Mouse (Mus musculus): ENCODE measurements at regions not wholly inside any gene's neighbourhood (a gene's known extent, or its start where the extent isn't known, plus 50 kb on each side); places are given as distances from the start of the nearest gene placed in this dataset.
A peak's percentile ranks its signal among the peaks of the same experiment; 100 is the strongest.

- DNase-seq (ENCODE audit: extremely low read depth), result no peak
- dilution Hi-C loops (cut with MboI; ENCODE audit: extremely low pct_ligation_motif_present, extremely low pct_unique_long_range_greater_than_20kb, low sequenced_read_pairs), result no loop called here
- no peaks in the 10 kb centered on the region for H3K27me3 ChIP-seq (replicated peaks)
- no peaks in the 10 kb centered on the region for H3K4me1 ChIP-seq (ENCODE audit: control insufficient read depth in 1 of 2, insufficient read depth in 2 of 2)
- in situ Hi-C loops (cut with MboI; ENCODE audit: low pct_ligation_motif_present, low pct_unique_long_range_greater_than_20kb, low sequenced_read_pairs), result no loop called here
- H3K9ac ChIP-seq (ENCODE audit: insufficient read depth, low read depth), result no peak overlapping the region
- no peak overlapping the region for H3K4me3 ChIP-seq (replicated peaks in 1 of 3; ENCODE audit: low read depth in 2 of 3, low read length in 2 of 3, poor library complexity in 1 of 3)
- no peaks in the 10 kb centered on the region for H3K9me3 ChIP-seq (replicated peaks; ENCODE audit: low read length)
- H3K79me2 ChIP-seq (replicated peaks; ENCODE audit: control insufficient read depth, extremely low read depth, insufficient read depth, poor library complexity, severe bottlenecking), result no peaks in the 10 kb centered on the region
- H3K4me2 ChIP-seq (ENCODE audit: insufficient read depth, low read depth, poor library complexity, severe bottlenecking), result no peak overlapping the region
- no peaks in the 10 kb centered on the region for H3K36me3 ChIP-seq (replicated peaks in 1 of 2; ENCODE audit: control insufficient read depth in 1 of 2, insufficient read depth in 1 of 2, low read length in 1 of 2)
- H3K27ac ChIP-seq (ENCODE audit: insufficient read depth, low read depth), result no peak overlapping the region
- TF ChIP-seq ZMIZ1 (IDR thresholded peaks at IDR 0.05; ENCODE audit: low read depth, low read length), result no peak
These were observed 263.2 kb upstream of the Meox2 start for GRCm38 (mm10) chr12:36845130-36845529.

- dilution Hi-C loops (cut with MboI; ENCODE audit: extremely low pct_ligation_motif_present, extremely low pct_unique_long_range_greater_than_20kb, low sequenced_read_pairs), result no loop called here
These were observed 259.3 kb upstream of the Meox2 start for GRCm38 (mm10) chr12:36849086-36849485.

GRCm38 (mm10) chr12:36863113-36863512 is 245.2 kb upstream of the Meox2 start:
- H3K79me2 ChIP-seq (replicated peaks; ENCODE audit: control insufficient read depth, extremely low read depth, insufficient read depth, poor library complexity, severe bottlenecking), result no peaks in the 10 kb centered on the region
- no peaks in the 10 kb centered on the region for H3K36me3 ChIP-seq (replicated peaks in 1 of 2; ENCODE audit: control insufficient read depth in 1 of 2, insufficient read depth in 1 of 2, low read length in 1 of 2)
- H3K4me1 ChIP-seq (ENCODE audit: control insufficient read depth in 1 of 2, insufficient read depth in 2 of 2), result no peaks in the 10 kb centered on the region
- peak overlapping the region; percentile 38 for H3K4me2 ChIP-seq (ENCODE audit: insufficient read depth, low read depth, poor library complexity, severe bottlenecking)
- in situ Hi-C loops (cut with MboI; ENCODE audit: low pct_ligation_motif_present, low pct_unique_long_range_greater_than_20kb, low sequenced_read_pairs) (no loop called here), dilution Hi-C loops (cut with MboI; ENCODE audit: extremely low pct_ligation_motif_present, extremely low pct_unique_long_range_greater_than_20kb, low sequenced_read_pairs) (no loop called here)
- no peaks in the 10 kb centered on the region for H3K27me3 ChIP-seq (replicated peaks)
- TF ChIP-seq BHLHE40 (IDR thresholded peaks at IDR 0.05; ENCODE audit: low read depth, low read length), result peak; percentile 62
- no peak for TF ChIP-seq TCF12 (IDR thresholded peaks at IDR 0.05; ENCODE audit: low read depth, low read length)
- no peaks in the 10 kb centered on the region for H3K9me3 ChIP-seq (replicated peaks; ENCODE audit: low read length)
- no peak overlapping the region for H3K4me3 ChIP-seq (replicated peaks in 1 of 3; ENCODE audit: low read depth in 2 of 3, low read length in 2 of 3, poor library complexity in 1 of 3)
- H3K27ac ChIP-seq (ENCODE audit: insufficient read depth, low read depth), result no peak overlapping the region
- H3K9ac ChIP-seq (ENCODE audit: insufficient read depth, low read depth), result no peak overlapping the region
- DNase-seq (ENCODE audit: extremely low read depth), result no peak

More at GRCm38 (mm10) chr12:36849086-36849485, 259.3 kb upstream of the Meox2 start:
- in situ Hi-C loops (cut with MboI; ENCODE audit: low pct_ligation_motif_present, low pct_unique_long_range_greater_than_20kb, low sequenced_read_pairs), result no loop called here
- Histone ChIP-seq H3K27me3 (replicated peaks) (no peaks in the 10 kb centered on the region), H3K4me3 (replicated peaks in 1 of 3; ENCODE audit: low read depth in 2 of 3, low read length in 2 of 3, poor library complexity in 1 of 3) (no peak overlapping the region), H3K27ac (ENCODE audit: insufficient read depth, low read depth) (no peak overlapping the region), H3K79me2 (replicated peaks; ENCODE audit: control insufficient read depth, extremely low read depth, insufficient read depth, poor library complexity, severe bottlenecking) (no peaks in the 10 kb centered on the region), H3K4me1 (ENCODE audit: control insufficient read depth in 1 of 2, insufficient read depth in 2 of 2) (no peaks in the 10 kb centered on the region), H3K4me2 (ENCODE audit: insufficient read depth, low read depth, poor library complexity, severe bottlenecking) (no peak overlapping the region), H3K36me3 (replicated peaks in 1 of 2; ENCODE audit: control insufficient read depth in 1 of 2, insufficient read depth in 1 of 2, low read length in 1 of 2) (no peaks in the 10 kb centered on the region), H3K9me3 (replicated peaks; ENCODE audit: low read length) (no peaks in the 10 kb centered on the region), H3K9ac (ENCODE audit: insufficient read depth, low read depth) (no peak overlapping the region)
- no peak for DNase-seq (ENCODE audit: extremely low read depth)
- TF ChIP-seq POLR2AphosphoS2 (IDR thresholded peaks at IDR 0.05; ENCODE audit: low read depth, low read length) (no peak), ETS1 (conservative IDR thresholded peaks at IDR 0.05; ENCODE audit: low read depth, low read length) (no peak), CTCF (conservative IDR thresholded peaks at IDR 0.05 in 1 of 2, IDR thresholded peaks at IDR 0.05 in 1 of 2; ENCODE audit: low read depth in 2 of 2, low read length in 2 of 2) (no peak), MYC (IDR thresholded peaks at IDR 0.05; ENCODE audit: low read depth, low read length) (no peak), JUN (IDR thresholded peaks at IDR 0.05; ENCODE audit: insufficient read depth, low read depth, low read length) (no peak), ZNF384 (IDR thresholded peaks at IDR 0.05; ENCODE audit: low read depth, low read length) (no peak), SIN3A (IDR thresholded peaks at IDR 0.05; ENCODE audit: low read length) (no peak), ZC3H11A (IDR thresholded peaks at IDR 0.05; ENCODE audit: low read depth, low read length) (no peak), KAT2A (IDR thresholded peaks at IDR 0.05; ENCODE audit: insufficient replicate concordance, low read length) (no peak), ELF1 (IDR thresholded peaks at IDR 0.05; ENCODE audit: low read depth, low read length) (no peak)
